Mouse (Mus musculus) lung, postnatal 0 days (tissue): ENCODE measurements around the gene Nsun6.

ENCODE experiments used
- CTCF ChIP-seq: IDR thresholded peaks from 2 replicates; pipeline ENCODE4 v1.5.1; 2016; ENCODE audit warnings: antibody characterized with exemption, mild to moderate bottlenecking
- EP300 ChIP-seq: IDR thresholded peaks from 2 replicates; pipeline ENCODE4 v1.6.1; 2016; ENCODE audit warnings: antibody characterized with exemption, mild to moderate bottlenecking, control low read depth

DNA sequence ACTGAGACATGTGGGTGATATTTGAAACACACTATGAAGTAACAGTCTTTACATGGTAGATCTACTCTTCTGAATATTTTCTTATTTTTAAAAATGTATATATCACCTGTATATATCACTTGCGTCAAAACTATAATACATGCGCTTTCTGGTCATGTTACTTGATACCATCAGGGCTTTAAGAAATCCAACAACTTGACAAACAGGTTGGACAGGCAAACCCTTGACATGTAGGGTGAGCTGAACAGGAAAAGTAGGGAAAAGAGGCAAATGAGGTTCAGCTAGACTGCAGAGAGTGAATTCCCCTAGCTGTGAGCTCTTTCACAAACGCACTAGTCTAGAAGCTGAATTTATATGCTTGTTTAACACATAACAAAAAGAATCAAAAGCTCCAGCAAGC, 28.1 kb downstream of the Nsun6 start:
- no peak for TF ChIP-seq CTCF
- TF ChIP-seq EP300, result no peak
